Mouse (Mus musculus): ENCODE results near the gene Etnk1.

Gene Etnk1

GRCm38 (mm10) chr6:143208880-143209279, 41.9 kb downstream of the Etnk1 start:
- DNase-seq (ENCODE audit: low read depth, low spot score) = no peak

GRCm38 (mm10) chr6:143212766-143213165, 45.7 kb downstream of the Etnk1 start:
- no peak for DNase-seq (ENCODE audit: low read depth, low spot score)

- DNase-seq (ENCODE audit: low read depth, low spot score) = no peak
Observed at GRCm38 (mm10) chr6:143213461-143213860, 46.4 kb downstream of the Etnk1 start.

- DNase-seq (ENCODE audit: low read depth, low spot score) = no peak
Observed at GRCm38 (mm10) chr6:143216221-143216620, 49.2 kb downstream of the Etnk1 start.

GRCm38 (mm10) chr6:143219347-143219746, 52.3 kb downstream of the Etnk1 start:
- peak; percentile 82 for DNase-seq (ENCODE audit: low read depth, low spot score)

GRCm38 (mm10) chr6:143221245-143221644, 54.2 kb downstream of the Etnk1 start:
- no peak for DNase-seq (ENCODE audit: low read depth, low spot score)

GRCm38 (mm10) chr6:143224057-143224456, 57.0 kb downstream of the Etnk1 start:
- no peak for DNase-seq (ENCODE audit: low read depth, low spot score)

GRCm38 (mm10) chr6:143224885-143225284, 57.9 kb downstream of the Etnk1 start:
- DNase-seq (ENCODE audit: low read depth, low spot score) = no peak

GRCm38 (mm10) chr6:143228696-143229095, 61.7 kb downstream of the Etnk1 start:
- DNase-seq (ENCODE audit: low read depth, low spot score) = no peak

- no peak for DNase-seq (ENCODE audit: low read depth, low spot score)
Observed at GRCm38 (mm10) chr6:143229906-143230305, 62.9 kb downstream of the Etnk1 start.

GRCm38 (mm10) chr6:143230888-143231287, 63.9 kb downstream of the Etnk1 start:
- no peak for DNase-seq (ENCODE audit: low read depth, low spot score)

- DNase-seq (ENCODE audit: low read depth, low spot score) = no peak
Observed at GRCm38 (mm10) chr6:143232718-143233117, 65.7 kb downstream of the Etnk1 start.

GRCm38 (mm10) chr6:143234868-143235267, 67.8 kb downstream of the Etnk1 start:
- no peak for DNase-seq (ENCODE audit: low read depth, low spot score)

GRCm38 (mm10) chr6:143239362-143240074, 72.5 kb downstream of the Etnk1 start:
- DNase-seq (ENCODE audit: low read depth, low spot score) = no peak

GRCm38 (mm10) chr6:143243191-143243590, 76.2 kb downstream of the Etnk1 start:
- no peak for DNase-seq (ENCODE audit: low read depth, low spot score)

- no peak for DNase-seq (ENCODE audit: low read depth, low spot score)
Observed at GRCm38 (mm10) chr6:143257921-143258320, 90.9 kb downstream of the Etnk1 start.

- no peak for DNase-seq (ENCODE audit: low read depth, low spot score)
Observed at GRCm38 (mm10) chr6:143259169-143259629, 92.2 kb downstream of the Etnk1 start.

GRCm38 (mm10) chr6:143259870-143260559, 93.0 kb downstream of the Etnk1 start:
- DNase-seq (ENCODE audit: low read depth, low spot score) = no peak

GRCm38 (mm10) chr6:143260560-143261288, 93.7 kb downstream of the Etnk1 start:
- no peak for DNase-seq (ENCODE audit: low read depth, low spot score)

GRCm38 (mm10) chr6:143261289-143261665, 94.3 kb downstream of the Etnk1 start:
- no peak for DNase-seq (ENCODE audit: low read depth, low spot score)

- DNase-seq (ENCODE audit: low read depth, low spot score) = no peak
Observed at GRCm38 (mm10) chr6:143265482-143265881, 98.5 kb downstream of the Etnk1 start.

GRCm38 (mm10) chr6:143279222-143279621, 112.2 kb downstream of the Etnk1 start:
- DNase-seq (ENCODE audit: low read depth, low spot score) = peak; percentile 40
